Mouse (Mus musculus): Measurements from ENCODE around the gene Spaca3.

GRCm38 (mm10) chr11:80912721-80913120, 54.6 kb downstream of the Spaca3 start:
- TF ChIP-seq CTCF (IDR thresholded peaks at IDR 0.05; ENCODE audit: low read depth, low read length), result no peak
- TF ChIP-seq POLR2AphosphoS5 (IDR thresholded peaks at IDR 0.05; ENCODE audit: insufficient replicate concordance, low read depth, low read length), result no peak
- no peak for TF ChIP-seq GATA1 (IDR thresholded peaks at IDR 0.05; ENCODE audit: borderline replicate concordance, low read length)
- no peak for TF ChIP-seq TAL1 (conservative IDR thresholded peaks at IDR 0.05; ENCODE audit: low read depth, low read length)
